Mouse (Mus musculus) liver, embryonic 11.5 days (tissue): ENCODE data around the gene Tedc1. TPM values are rescaled to one million over a fixed set of nuclear protein-coding genes. Genes with fewer than 3 reads are reported as not detected.

Source experiments
- ATAC-seq: fragments of 200-750 bp; cut with Nextera tagmentation; replicated peaks from 2 replicates; pipeline ENCODE4 v1.8.0; 2017; ENCODE audit warnings: moderate number of reproducible peaks, mild to moderate bottlenecking, moderate TSS enrichment, moderate library complexity; ENCODE audit not compliant: low FRiP score
- DNase-seq: peaks from one replicate; pipeline ENCODE4 v3.0.0-alpha.2; 2017; ENCODE audit warnings: low spot score
- H3K27ac ChIP-seq: fragments of 300-500 bp; sonication (generic); 2 replicates; pipeline ENCODE4 v1.5.1; 2014; ENCODE audit warnings: mild to moderate bottlenecking, low read depth, low read length, control low read depth
- H3K27me3 ChIP-seq: fragments of 300-500 bp; sonication (generic); replicated peaks from 2 replicates; pipeline ENCODE4 v1.6.1; 2014; ENCODE audit warnings: low read length, mixed read lengths; ENCODE audit not compliant: control insufficient read depth, insufficient read depth
- H3K36me3 ChIP-seq: fragments of 300-500 bp; sonication (generic); 2 replicates; pipeline ENCODE4 v1.6.1; 2014; ENCODE audit warnings: mild to moderate bottlenecking, low read length, moderate library complexity, mixed read lengths; ENCODE audit not compliant: control insufficient read depth, insufficient read depth
- H3K4me1 ChIP-seq: fragments of 300-500 bp; sonication (generic); replicated peaks from 2 replicates; pipeline ENCODE4 v1.6.1; 2014; ENCODE audit warnings: low read length, mixed read lengths; ENCODE audit not compliant: control insufficient read depth, insufficient read depth
- H3K4me2 ChIP-seq: fragments of 300-500 bp; sonication (generic); 2 replicates; pipeline ENCODE4 v1.6.1; 2014; ENCODE audit warnings: mild to moderate bottlenecking, control low read depth, moderate library complexity
- H3K4me3 ChIP-seq: fragments of 300-500 bp; sonication (generic); 2 replicates; pipeline ENCODE4 v1.5.1; 2014; ENCODE audit warnings: low read depth, low read length, control low read depth
- H3K9ac ChIP-seq: fragments of 300-500 bp; sonication (generic); 2 replicates; pipeline ENCODE4 v1.6.1; 2014; ENCODE audit warnings: low read depth, low read length, control low read depth
- H3K9me3 ChIP-seq: fragments of 300-500 bp; sonication (generic); 2 replicates; pipeline ENCODE4 v1.6.1; 2016; ENCODE audit warnings: low read length, inconsistent platforms, mixed read lengths; ENCODE audit not compliant: control insufficient read depth
- WGBS: fragments of 180-500 bp; shearing (Covaris S2); extraction: QIAGEN DNeasy Blood & Tissue Kit; methylation state at CpG from one replicate; pipeline ENCODE4 v1.1.7; 2014; 5-methylcytosine and 5-hydroxymethylcytosine counted together
- polyA plus RNA-seq: library from polyadenylated mRNA; unstranded; fragments of >200 nt; fragmentation: Nextera tagmentation; extraction: Ambion mirVana; gene quantifications from 2 replicates; pipeline ENCODE4 v1.2.1, GENCODE M21; 2014

The Tedc1 gene
- polyA plus RNA-seq, 1 experiment from 2014 or later, result 24.2 TPM

DNA sequence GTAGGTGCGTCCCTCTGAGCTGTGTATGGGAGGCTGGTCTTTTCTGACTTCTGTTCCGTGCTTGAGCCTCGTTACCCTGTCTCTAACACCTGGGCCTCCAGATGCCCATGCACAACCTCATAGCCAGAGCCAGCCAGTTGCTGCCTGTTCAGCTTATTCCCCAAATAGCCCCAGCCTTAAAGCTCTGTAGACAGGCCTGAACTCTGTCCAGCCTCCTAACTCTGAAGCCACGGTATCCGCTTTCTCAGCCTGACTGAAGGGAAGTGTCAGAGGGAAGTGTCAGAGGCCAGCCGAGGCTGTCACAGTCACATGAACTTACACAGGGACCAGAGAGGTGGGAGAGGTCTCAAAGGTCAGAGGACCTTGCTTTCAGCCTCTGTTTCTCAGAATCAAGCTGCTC is 31.5 kb upstream of the Tedc1 start:
- ATAC-seq (no peak), DNase-seq (no peak)
- 77% methylated on average over 6 of the region's 6 CpGs for WGBS
- H3K4me2 ChIP-seq, result no peak overlapping the region
- no peak overlapping the region for H3K9ac ChIP-seq
- peaks cover 87% of the 10 kb centered on the region for H3K36me3 ChIP-seq
- no peaks in the 10 kb centered on the region for H3K4me1 ChIP-seq
- no peaks in the 10 kb centered on the region for H3K9me3 ChIP-seq
- no peak overlapping the region for H3K27ac ChIP-seq
- no peaks in the 10 kb centered on the region for H3K27me3 ChIP-seq
- no peak overlapping the region for H3K4me3 ChIP-seq

DNA sequence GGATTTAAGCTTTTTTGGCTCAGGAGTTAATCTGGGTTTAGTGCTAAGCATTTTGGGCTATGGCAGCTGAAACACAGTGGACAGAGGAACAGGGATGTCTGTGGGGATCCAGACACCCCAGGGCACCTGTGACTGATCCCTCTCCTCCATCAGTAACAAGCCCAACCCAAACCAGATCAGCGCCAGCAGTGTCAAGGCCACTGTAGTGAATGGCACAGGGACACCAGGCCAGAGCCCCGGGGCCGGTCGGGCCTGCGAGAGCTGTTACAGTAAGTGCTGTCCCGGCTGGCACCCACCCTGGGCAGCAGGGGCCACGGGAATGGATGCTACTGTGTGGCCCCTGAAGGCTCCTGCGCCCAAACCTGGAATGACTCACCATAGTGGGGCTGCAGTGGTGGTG is 25.5 kb upstream of the Tedc1 start:
- peaks cover 92% of the 10 kb centered on the region for H3K36me3 ChIP-seq
- no peak overlapping the region for H3K27ac ChIP-seq
- H3K27me3 ChIP-seq, result no peaks in the 10 kb centered on the region
- no peak overlapping the region for H3K4me3 ChIP-seq
- no peaks in the 10 kb centered on the region for H3K4me1 ChIP-seq
- no peak for DNase-seq
- 93% methylated on average over 8 of the region's 8 CpGs for WGBS
- no peaks in the 10 kb centered on the region for H3K9me3 ChIP-seq
- no peak overlapping the region for H3K4me2 ChIP-seq
- no peak overlapping the region for H3K9ac ChIP-seq
- no peak for ATAC-seq

DNA sequence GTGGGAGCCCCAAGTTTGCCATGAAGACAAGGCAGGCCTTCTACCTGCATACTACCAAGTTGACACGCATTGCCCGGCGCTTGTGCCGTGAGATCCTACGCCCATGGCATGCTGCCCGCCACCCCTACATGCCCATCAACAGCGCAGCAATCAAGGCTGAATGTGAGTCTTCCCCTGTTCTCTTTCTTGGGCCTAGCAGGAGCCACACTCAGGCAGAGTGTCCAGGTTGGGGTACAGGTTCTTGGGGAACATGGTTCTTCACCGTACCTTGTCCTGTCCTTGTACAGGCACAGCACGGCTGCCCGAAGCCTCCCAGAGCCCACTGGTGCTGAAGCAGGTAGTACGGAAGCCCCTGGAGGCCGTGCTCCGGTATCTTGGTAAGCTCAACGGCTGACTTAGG is 24.6 kb upstream of the Tedc1 start:
- H3K27ac ChIP-seq, result no peak overlapping the region
- peaks cover 89% of the 10 kb centered on the region for H3K36me3 ChIP-seq

DNA sequence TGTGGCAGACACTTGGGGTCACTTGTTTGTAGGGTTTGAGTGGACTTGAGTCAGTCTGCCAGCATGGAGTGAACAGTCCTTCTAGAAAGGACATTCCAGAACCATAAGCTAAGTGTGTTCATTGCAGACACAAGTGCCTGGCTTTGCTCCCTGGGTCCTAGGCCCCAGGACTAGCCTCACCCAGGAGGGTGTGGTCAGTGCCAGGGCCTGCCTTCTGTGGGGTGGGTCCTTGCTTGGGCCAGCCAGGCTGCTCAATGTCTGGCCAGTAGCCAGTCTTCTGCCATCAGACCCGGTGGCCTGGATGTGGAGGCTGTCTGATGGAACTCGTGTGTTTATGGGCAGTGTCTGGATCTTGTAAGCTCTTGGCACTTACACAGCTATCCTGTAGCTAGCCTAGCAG is 23.7 kb upstream of the Tedc1 start:
- Histone ChIP-seq H3K9ac (no peak overlapping the region), H3K4me2 (no peak overlapping the region), H3K27me3 (no peaks in the 10 kb centered on the region), H3K4me1 (no peaks in the 10 kb centered on the region), H3K9me3 (no peaks in the 10 kb centered on the region), H3K27ac (no peak overlapping the region), H3K4me3 (no peak overlapping the region), H3K36me3 (peaks cover 87% of the 10 kb centered on the region)
- 67% methylated on average over 2 of the region's 2 CpGs for whole genome bisulfite sequencing
- DNase-seq, result no peak
- no peak for ATAC-seq

More for the DNA sequence above, 24.6 kb upstream of the Tedc1 start:
- Histone ChIP-seq H3K9ac (no peak overlapping the region), H3K4me2 (no peak overlapping the region), H3K9me3 (no peaks in the 10 kb centered on the region), H3K4me1 (no peaks in the 10 kb centered on the region), H3K4me3 (no peak overlapping the region), H3K27me3 (no peaks in the 10 kb centered on the region)
- DNase-seq, result no peak
- WGBS, result 96% methylated on average over 14 of the region's 14 CpGs
- no peak for ATAC-seq

DNA sequence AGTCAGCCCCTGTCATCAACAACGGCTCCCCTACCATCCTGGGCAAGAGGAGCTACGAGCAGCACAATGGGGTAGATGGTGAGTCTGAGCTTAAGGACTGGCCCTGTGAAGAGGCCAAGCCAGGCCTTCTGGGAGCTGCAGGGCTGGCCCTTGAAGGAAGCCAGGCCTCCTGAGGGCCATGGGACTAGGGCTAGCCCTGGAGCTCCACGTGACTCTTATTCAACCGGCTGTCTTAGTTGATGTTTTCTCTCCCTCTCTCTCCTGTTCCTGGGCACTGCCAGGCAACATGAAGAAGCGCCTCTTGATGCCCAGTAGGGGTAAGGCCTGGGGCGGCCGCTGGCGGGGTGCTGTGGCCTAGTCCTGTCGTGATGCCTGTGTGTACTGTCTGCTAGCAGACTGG is 23.0 kb upstream of the Tedc1 start:
- WGBS, result 93% methylated on average over 9 of the region's 9 CpGs
- Histone ChIP-seq H3K27ac (no peak overlapping the region), H3K4me3 (no peak overlapping the region), H3K27me3 (no peaks in the 10 kb centered on the region), H3K4me2 (no peak overlapping the region), H3K9ac (no peak overlapping the region), H3K9me3 (no peaks in the 10 kb centered on the region), H3K4me1 (no peaks in the 10 kb centered on the region), H3K36me3 (peaks cover 88% of the 10 kb centered on the region)
- ATAC-seq, result no peak
- no peak for DNase-seq

DNA sequence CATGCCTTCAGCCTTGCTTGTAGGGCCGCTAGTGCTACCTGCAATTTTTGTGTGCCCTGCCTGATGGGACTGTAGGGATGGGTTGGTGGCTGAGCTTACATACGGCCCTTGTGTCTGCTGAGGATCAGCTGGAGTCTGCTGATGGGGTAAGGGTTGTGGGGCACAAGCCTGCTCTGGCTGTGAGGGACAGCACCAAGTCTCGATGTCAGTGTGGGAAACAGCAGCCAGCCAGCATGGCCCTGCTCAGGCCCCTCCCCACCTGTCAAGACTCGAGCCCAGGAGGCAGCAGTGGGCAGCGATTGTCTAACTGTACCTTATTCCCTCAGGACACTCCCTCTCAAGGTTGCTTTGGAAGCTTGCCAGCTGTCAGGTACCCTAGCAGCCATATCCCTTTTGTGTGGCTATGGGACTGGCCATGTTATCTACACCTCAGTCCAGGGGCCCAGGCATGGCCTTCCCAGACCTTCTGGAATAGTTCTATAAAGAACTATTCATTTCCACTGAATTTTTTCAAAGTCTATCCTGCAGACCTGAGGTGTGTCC is 22.3 kb upstream of the Tedc1 start:
- peaks cover 82% of the 10 kb centered on the region for H3K36me3 ChIP-seq
- H3K4me2 ChIP-seq, result no peak overlapping the region
- no peak overlapping the region for H3K4me3 ChIP-seq
- H3K9me3 ChIP-seq, result no peaks in the 10 kb centered on the region
- no peaks in the 10 kb centered on the region for H3K4me1 ChIP-seq
- WGBS, result 87% methylated on average over 5 of the region's 5 CpGs
- H3K27me3 ChIP-seq, result no peaks in the 10 kb centered on the region
- no peak overlapping the region for H3K27ac ChIP-seq
- DNase-seq (no peak), ATAC-seq (no peak)
- H3K9ac ChIP-seq, result no peak overlapping the region

DNA sequence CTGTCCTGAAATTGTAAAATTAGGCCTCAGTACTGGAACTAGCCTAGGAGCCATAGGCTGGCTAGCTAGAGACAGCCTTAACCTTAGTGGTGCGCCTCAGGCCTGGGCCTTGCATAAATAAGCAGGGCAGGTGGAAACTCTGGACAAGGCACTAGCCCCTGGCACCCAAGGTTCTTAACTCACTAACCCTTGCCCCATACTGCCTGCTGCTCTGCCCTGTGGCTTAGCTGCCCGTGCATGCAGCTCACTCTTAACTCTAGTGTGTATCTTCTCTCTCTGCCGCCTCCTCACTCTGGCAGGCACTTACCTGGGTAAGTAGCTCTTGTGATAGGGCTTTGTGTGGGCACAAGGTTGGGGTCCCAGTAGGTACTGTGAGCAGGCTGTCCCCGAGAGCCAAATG is 21.7 kb upstream of the Tedc1 start:
- no peak for ATAC-seq
- 91% methylated on average over 4 of the region's 4 CpGs for WGBS
- H3K9ac ChIP-seq, result no peak overlapping the region
- no peaks in the 10 kb centered on the region for H3K27me3 ChIP-seq
- H3K4me2 ChIP-seq, result no peak overlapping the region
- DNase-seq, result no peak
- H3K36me3 ChIP-seq, result peaks cover 77% of the 10 kb centered on the region
- H3K27ac ChIP-seq, result no peak overlapping the region
- no peaks in the 10 kb centered on the region for H3K9me3 ChIP-seq
- H3K4me3 ChIP-seq, result no peak overlapping the region
- H3K4me1 ChIP-seq, result no peaks in the 10 kb centered on the region

DNA sequence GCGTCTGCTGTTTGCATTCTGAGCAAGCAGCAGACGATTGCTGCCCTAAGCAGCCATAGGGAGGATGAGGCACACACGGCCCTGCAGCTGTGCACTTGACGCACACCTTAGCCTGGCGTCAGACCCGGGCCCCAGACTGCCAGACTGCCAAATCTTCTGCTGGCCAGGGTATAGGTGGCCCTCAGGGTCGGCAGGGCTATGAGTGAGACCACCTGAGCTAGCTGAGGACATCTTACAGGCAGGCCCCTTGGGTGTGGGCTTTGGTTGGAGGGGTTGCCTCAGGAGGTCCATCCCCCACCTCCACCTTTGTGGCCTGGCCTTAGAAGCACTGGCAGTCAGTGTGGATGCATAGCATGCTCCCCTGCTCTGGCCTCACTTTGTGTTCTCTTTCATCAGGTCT is 20.8 kb upstream of the Tedc1 start:
- no peak for ATAC-seq
- Histone ChIP-seq H3K4me2 (no peak overlapping the region), H3K27me3 (no peaks in the 10 kb centered on the region; the same call in 1 of the 2 replicates), H3K9me3 (no peaks in the 10 kb centered on the region), H3K4me3 (no peak overlapping the region), H3K36me3 (peaks cover 69% of the 10 kb centered on the region), H3K27ac (no peak overlapping the region), H3K4me1 (peaks cover 3% of the 10 kb centered on the region), H3K9ac (no peak overlapping the region)
- WGBS, result 88% methylated on average over 7 of the region's 7 CpGs
- no peak for DNase-seq

DNA sequence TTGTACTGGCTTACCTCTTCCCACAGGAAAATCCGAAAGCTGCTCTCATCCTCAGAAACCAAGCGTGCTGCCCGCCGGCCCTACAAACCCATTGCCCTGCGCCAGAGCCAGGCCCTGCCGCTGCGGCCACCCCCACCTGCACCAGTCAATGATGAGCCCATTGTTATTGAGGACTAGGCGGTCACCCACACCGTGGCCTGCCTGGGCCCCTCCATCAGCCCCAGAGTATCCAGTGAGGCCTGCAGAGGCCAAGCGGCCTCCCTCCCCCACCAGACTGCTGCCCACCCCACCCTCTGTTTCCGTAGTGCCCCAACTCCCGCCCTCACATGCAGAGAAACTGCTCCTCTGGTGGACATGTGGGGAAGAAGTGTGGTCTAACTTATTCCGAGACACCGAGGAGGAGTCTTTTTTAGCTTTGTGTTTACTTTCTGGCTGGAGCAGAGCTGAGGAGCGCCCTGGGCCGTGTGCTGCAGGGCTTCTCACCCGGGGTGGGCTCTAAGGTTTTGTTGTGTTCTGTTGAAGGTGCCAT is 19.7 kb upstream of the Tedc1 start:
- 92% methylated on average over 17 of the region's 17 CpGs for WGBS
- H3K4me1 ChIP-seq, result peaks cover 11% of the 10 kb centered on the region
- no peaks in the 10 kb centered on the region for H3K9me3 ChIP-seq
- DNase-seq (no peak), ATAC-seq (no peak)
- H3K9ac ChIP-seq, result no peak overlapping the region
- H3K4me3 ChIP-seq, result no peak overlapping the region
- no peak overlapping the region for H3K27ac ChIP-seq
- no peak overlapping the region for H3K4me2 ChIP-seq
- H3K27me3 ChIP-seq, result peaks cover 11% of the 10 kb centered on the region
- H3K36me3 ChIP-seq, result peaks cover 58% of the 10 kb centered on the region
